Mouse (Mus musculus) ZHBTc4 (cell line): ENCODE measurements around the gene Pbrm1.

Source experiments
- DNase-seq: peaks from one replicate; pipeline ENCODE4 v3.0.0-alpha.2; 2011; ENCODE audit warnings: low read depth, low spot score

Gene Pbrm1

DNA sequence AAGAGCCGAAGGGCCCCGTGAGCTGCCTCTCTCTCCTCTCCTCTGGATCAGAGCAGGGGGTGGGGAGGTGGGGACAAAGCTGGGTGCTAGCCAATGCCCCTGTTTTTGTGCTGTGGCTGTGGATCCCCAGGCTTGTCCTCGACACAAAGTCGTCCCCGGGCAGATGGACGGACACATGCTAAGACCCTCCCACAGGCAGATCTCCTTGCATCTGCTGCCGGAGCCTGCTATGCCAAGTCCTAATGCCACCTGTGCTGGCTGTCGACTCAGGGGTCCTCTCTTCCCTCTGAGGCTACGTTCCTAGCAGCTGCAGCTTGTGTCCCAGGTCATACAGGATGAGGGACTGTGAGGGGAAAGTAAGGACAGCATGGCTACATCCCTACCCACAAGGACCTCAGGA is 147.9 kb downstream of the Pbrm1 start:
- no peak for DNase-seq

DNA sequence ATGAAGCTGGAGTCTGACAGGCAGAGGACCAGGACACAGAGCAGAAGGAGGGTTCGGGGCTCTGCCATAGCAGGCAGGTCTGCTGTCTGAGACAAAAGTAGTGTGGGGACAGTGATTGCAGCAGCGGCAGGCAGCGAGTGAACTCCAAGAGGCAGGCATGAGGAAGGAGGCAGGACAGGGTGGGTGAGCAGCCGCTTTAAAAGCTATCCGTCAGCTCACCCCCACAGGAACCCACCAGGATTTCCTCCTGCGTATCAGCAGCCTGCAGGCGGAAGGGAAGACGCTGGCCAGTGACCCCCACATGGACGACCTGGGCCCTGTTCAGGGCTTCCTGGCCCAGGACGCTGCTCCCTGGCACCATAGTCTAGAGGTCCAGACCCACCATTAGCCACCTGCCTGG is 149.5 kb downstream of the Pbrm1 start, which contains the start of gene Stab1:
TSS of gene Stab1 (minus strand) at position 217 of the 400 bp plus-strand sequence.
- DNase-seq, result no peak

DNA sequence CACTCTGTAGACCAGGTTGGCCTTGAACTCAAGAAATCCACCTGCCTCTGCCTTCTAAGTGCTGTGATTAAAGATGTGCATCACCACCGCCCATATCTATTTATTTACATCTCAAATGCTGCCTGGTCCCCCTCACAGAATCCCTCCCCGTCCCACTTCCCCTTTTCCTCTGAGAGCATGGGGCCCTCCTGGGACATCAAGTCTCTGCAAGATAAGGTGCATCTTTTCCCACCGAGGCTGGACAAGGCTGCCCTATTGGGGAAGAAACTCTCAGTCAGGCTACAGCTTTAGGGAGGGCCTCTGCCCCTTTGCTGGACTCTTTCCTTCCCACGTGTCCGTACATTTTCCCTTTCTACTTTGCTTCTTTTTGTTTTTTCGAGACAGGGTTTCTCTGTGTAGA is 150.6 kb downstream of the Pbrm1 start:
- no peak for DNase-seq

DNA sequence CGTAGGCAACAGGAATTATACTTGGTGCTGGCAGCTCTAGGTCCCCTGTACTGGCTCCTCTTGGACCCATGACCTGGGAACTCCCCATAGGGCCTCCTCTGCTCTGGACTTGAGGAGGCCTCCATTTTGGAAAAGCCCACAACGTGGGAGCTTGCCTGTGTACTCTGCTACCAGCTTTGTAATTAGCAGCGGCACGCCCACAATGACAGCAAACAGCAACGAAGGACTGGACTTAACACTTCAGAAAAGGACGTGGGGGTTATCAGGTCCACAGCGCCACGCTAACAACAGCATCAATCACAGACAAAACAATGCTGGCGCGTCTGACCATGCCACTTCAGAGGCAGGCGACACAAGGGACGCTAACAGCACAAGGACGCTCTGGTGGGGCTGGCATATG is 152.0 kb downstream of the Pbrm1 start:
- no peak for DNase-seq
